Mouse (Mus musculus) spleen, postnatal 36 days (tissue): Measurements from ENCODE around the gene Syn3.

ENCODE experiments used
- DNase-seq, 2 experiments: peaks; one replicate each; pipeline ENCODE4 v3.0.0; 2022; ENCODE audit warnings: low spot score in 2 of 2, mixed read lengths in 1 of 2

Gene Syn3

DNA sequence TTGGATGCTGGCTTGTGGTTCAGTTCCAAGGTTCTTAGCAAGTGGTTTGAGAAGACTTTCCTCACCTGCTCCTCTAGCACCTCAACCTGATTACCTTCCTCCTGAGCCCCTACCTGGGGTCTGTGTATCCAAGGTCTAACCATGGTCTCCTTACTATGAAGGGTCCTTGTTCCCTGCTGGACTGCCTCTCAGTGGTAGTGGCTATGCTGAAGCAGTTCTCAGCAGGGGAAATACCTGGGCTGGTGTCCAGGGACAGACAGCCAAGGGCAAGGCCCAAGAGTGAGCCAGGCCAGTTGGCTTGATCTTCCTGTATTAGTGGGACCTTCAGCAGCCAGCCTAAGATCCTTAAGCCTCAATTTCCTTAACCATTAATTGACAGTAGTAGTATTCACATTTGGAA lies 294.8 kb downstream of the Syn3 start:
- no peak for DNase-seq

DNA sequence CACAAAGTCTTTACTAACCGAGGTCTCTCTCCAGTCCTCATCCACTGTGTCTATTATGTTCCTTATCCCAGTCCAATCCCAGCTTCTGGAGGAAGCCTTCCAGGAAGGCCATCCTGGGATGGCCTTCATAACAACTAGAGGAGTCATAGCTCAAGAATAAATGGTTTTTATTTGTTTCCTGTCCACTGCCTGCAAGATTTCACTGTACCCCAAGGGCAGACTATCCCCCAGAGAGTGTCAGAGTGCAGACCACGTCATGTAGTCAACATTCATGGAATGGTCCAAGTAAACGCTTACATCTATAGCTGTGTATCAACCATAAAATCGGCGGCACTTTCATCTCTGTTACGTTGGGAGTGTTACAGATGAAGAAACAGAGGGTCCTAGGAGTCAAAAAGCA lies 295.5 kb downstream of the Syn3 start:
- no peak for DNase-seq

DNA sequence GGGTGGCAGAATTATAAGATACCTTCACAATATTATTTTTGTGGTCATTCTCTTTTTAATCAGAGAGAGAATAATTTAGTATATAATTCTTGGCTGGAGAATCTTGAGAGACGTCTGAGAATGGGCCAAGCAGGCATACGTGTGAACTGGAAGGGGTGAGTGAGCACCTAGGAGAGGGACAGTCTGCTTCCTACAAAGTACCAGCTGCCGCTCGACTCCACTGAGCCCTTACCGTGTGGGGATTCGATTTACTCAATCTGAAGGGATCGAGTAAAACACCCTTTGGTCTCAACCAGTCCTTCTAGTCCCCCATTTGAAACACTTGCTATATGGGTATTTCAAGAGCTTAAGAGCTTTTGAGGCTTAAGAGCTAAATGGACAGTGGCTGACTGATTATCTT lies 296.9 kb downstream of the Syn3 start:
- DNase-seq, result no peak

DNA sequence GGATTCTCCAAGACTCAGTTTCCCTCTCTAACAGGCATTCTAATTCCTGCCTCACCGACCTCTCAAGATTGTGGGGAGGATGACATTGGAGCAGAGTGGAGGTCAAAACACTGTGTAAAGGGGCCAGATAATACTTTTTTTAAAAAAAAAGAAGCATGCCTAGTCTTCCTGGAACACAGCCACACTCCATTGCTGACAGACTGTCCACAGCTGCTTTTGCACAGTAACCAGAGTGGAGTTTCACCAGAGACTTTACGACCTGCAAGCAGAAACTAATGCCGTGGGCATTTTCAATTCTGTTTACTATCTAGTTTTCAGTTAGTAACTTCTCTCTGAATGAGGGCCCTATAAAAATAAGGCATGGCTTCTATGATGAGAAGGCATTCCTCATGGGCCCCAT lies 297.7 kb downstream of the Syn3 start:
- no peak for DNase-seq

DNA sequence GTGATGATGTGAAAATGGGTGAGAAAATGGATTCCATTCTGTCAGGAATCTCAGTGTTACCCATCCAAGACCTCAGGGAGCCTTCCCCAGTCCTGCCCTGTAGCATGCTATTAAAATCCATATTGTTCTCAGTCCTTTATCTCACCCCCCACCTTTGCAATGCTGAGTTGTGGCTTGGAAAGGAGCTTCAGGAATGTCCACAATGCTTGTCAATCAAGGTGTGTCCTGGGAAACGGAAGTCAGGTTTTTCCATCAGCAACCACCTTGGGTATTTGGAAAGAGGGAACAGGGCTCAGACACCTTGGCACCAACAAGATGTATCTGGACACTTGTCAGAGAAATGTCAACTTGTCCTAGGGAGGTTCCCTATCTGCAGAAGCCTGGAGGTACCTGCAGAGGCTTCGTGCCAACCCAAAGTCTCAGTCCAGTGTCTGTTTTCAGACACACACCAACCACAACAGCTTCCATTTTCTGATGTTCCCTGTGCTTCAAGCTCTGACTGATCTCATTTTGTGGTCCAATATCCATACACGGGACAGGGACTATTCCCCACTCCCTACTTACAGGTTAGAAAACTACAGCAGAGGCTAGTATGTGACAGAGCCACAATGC lies 302.2 kb downstream of the Syn3 start:
- no peak for DNase-seq

DNA sequence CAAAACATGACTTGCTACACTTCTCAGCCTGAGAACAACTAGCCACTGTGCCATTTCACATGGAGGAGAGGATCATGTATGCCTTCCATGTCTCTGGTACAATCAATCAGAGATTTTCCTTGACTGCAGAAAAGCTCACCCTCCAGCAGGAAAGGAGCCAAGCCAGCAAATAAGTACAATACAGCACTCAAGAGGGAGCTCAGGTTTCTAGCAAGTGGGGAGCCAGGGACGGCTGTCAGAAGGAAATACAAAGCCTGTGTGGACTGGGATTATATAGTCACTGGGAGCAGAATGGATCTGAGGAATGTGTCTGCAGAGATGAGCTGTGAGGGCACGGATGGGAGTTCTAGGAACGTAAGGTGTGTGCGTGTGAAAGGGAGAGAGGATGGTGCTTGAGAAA lies 304.0 kb downstream of the Syn3 start:
- DNase-seq, result no peak

DNA sequence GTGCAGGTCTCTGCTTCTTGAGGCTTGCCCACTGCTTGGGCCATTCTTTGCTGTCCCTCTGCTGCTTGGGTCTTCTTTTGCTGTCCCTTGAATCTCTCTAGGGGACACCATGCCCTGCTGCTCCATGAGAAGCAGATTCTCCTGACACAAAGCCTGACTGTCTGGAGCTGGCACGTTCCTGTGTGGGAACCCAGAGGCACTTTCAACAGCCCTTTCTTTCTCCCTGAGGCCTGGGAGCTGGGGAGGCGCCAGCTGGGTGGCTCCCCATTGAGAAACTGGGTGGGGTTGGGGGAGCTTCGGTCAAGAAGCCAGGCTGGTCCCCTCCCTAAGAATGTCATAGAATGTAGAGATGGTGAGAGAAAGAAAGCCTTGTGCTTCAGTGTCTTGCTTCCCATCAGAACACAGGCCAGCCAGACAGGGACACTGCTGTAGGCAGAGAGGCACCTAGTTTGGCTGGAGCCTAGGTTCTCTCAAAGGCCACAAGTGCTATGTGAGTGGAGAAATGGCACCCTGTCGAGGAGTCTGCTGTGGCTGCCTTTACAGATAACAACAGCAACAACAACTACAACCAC lies 304.7 kb downstream of the Syn3 start:
- DNase-seq, result no peak

DNA sequence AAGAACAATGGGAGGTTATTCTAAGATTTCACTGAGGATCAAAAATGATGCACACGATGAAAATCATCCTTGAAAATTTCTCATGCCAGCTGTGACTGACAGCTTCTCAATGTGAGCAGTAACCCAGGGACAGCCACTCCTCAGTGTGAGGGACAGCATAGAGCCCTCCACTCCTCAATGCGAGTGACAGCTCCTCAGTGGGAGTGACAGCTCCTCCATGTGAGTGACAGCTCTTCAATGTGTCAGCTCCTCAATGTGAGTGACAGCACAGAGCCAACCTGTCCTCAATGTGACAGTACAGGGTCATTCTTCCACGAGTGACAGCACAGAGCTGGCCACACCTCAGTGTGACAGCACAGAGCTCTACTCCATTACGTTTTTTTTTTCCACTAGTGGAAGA lies 310.1 kb downstream of the Syn3 start:
- DNase-seq, result no peak

DNA sequence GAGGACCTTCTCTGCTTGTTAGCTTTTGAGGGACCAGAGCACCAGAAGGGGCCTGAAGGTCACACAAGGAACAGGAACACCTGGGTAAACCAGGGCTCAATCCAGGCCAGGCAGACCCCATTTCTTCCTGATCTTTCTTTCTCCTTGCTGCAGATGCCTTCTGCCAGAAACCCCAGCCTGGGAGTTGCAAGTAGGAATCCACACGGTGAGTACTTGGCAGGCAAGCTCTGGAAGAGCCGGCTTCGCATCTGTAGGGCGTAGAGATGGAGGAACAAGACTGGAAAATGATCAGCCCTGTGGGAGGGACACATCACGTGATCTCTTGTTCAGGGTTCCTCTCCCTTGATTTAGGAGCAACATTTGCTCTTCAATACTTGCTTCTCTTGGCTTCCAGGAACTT lies 310.8 kb downstream of the Syn3 start:
- DNase-seq, result no peak

DNA sequence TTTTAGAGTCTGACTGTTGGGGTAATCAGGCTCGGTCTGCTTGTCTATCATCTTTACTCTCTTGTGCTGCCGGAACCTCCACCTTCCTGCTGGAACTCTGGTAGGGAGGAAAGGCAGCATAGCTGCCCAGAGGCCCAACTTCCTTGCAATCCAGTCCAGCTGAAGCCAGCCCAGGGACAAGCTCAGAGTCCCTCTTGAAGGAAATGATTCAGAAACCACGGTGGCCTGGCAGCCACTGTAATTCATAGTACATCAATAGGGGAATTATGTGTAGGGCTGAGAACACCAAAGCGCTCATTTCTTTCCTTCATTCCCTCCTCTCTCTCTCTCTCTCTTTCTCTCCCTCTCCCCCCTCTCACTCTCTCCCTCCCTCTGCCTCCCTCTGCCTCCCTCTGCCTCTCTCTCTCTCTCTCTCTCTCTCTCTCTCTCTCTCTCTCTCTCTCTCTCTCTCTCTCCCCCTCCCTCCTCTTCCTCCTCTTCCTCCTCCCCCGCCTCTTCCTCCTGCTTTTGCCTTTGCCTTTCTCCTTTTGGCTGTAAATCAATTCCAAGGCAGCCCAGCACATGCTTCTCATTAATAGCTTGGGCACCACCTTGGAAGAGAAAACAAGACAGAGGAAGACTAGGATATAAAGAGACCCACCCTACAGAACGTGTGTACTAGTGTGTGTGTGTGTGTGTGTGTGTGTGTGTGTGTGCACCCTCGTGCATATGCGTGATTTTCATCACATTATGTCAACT lies 315.4 kb downstream of the Syn3 start:
- no peak for DNase-seq

DNA sequence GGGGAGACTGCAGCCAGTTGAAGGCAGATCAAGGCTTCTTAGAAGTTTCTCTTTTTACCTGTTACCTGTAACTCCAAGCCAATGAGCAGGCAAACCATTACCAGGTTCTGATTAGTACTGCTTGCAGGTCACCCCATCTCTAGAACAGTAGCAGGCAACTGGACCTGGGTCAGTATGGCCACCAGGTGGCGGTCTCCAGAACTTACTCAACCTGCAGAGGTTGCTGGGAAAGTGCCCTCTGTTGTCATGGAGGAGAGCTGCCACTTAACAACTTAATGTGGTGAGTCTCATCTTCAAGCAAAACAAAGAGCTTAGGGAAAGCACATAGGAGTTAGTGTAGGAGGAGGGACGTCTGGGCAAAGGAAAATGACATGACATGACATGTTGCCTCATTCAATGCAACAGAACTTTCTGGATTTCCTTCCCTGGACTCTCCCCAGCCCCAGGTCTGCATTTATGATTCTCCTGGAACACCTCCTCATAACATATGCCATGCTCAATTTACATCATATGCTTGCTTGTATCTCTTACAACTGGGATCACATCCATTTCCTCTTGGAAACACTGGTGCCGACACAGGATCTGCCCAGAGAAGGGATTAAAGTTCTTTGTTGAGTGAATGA lies 316.4 kb downstream of the Syn3 start:
- peak in 1 of 2 experiments; percentile 8 for DNase-seq

DNA sequence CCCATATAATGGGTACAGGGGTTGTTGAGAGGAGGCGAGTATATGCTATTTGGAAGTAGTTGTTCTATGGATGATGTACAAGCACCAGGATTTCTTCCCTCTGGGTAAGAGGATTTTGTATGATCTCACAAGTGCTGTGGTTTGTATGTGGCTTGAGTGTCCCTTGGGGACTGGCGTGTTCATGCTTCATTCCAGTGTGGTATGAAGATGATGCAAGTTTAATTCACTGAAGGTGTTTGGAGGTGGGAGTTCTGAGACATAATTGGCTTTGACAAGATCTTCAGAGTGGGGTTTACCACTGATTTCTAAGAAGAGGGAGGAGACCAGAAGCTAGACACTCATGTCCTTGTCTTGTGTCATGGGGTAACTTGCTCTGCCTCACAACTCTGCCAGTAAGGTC lies 322.3 kb downstream of the Syn3 start:
- DNase-seq, result no peak

DNA sequence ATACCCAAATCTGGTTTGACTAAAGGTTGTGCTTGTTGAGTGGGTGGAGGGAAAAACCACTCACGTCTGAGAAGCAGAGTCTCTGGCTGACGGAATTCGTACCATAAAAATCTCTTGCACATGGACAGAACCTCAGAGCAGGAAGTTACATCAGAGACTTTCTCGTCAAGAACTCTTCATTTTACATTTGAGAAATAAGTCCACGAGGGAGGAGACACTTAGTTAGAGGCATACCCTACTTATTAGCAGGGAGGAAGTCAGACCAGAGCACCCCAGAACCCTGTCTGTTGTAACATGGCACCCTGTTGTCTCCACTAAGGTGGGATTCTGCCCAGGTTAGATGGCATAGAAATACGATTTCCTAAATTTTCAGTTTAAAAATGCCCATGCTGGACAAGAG lies 324.7 kb downstream of the Syn3 start:
- no peak for DNase-seq

DNA sequence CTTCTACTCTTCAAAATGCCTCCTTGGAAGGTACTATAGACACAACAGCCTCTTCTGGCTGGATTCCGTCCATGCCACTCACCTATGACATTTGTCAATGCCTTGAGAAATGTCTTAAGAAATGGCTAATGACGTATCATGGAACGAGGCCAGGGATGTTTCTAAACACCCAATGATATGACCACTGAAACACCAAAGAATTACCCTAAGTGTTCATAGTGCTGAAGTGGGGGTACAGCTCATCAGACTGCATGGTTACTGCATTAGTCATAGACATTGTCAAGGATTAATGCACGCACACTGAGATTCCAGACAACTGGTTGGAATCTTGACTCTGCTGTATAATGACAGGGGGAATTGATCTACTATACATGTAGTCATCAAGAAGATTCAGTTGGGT lies 325.4 kb downstream of the Syn3 start:
- no peak for DNase-seq

DNA sequence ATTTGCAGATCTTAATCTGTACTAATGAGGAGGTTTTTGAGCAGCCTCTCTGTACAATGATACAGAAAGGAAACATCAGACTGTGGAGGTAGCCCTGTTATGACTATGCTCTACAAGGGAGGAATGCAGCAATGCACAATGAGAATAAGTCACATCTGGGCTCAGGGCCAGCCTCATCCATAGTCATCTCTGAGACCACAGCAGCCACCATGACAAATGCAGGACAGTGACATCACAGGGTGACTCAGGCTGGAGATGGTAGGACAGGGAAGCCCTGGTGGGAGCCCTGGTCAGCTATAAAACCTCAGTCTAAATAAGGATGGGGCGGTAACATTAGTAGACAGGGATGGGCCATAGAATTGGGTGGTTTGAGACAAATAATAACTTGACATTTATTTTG lies 327.4 kb downstream of the Syn3 start:
- no peak for DNase-seq

DNA sequence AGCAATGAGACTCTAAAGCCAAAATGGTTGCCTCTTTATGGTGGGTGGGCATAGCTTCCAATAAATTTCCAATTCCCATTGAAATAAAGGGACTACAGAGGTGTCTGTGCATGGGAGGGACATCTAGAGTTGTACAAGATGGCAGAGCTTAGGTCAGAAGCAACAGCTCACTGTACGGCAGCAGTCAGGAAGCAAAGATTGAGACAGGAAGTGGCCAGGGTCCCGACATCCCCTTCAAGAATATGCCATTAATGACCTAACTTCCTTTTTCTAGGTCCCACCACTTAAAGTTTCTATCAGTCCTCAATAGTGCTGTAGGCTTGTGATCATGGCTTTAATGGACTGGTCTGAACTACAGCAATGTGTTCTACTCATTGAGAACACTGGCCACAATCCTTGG lies 330.6 kb downstream of the Syn3 start:
- no peak for DNase-seq

DNA sequence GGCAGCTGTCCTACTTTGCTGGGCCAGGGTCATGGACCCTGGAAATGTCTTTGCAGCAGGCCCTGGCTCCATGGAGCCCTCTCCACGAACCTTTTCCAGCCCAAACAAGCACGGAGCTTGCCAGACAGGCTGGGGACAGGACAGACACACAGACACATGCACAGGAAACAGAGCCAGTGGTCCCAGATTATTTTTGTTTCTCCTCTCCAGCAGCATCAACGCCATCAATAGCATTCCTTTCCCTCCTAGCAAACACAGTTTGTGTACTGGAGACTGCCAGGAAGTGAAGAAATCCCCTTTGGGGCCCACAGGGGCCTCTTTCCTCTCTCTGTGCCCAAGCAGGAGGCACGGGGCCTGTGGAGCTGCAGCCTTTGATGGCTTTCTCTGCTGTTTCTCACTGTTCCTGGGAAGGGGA lies 331.8 kb downstream of the Syn3 start:
- no peak for DNase-seq

DNA sequence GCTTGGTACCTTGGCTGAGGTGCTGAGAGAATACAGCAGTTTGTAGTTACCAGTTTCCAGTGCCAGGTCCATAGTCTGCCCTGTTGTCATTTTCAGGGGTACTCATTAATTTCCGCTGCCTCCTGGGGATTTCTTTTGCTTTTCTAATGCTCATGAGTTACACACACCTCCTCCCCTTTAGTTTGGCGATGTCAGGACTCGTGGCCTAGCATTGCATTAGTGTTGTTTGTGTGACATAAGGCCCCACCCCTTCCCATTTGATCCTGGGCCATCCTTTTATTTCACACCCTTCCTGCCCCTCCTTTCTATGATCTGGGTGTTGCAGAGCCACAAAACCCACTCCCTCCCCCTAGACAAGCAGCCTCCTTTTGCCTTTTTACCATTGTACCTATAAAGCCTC lies 334.6 kb downstream of the Syn3 start:
- DNase-seq, result no peak

DNA sequence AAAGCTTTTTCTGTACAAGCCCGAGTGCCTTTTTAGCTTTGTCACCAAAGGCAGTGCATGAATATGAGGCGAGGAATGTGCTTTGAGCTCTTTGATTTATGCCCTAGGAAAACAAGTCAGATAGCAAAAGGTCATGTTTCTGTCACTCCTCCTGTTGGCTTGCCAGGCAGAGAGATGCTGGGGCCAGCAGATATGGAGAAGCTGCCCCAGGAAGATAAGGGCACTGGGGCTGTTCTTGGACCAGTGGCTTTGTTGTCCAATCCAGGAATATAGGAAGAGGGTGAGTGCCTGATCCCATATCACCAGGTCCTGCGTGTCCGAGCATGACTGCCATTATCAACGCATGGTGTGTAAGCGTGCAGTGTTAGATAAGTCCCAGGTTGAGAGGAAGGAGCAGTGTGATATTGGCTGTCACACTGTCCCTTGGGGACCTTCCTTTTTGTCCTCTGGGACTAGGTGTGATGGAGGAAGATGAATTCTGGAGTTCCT lies 336.9 kb downstream of the Syn3 start:
- DNase-seq, result no peak

DNA sequence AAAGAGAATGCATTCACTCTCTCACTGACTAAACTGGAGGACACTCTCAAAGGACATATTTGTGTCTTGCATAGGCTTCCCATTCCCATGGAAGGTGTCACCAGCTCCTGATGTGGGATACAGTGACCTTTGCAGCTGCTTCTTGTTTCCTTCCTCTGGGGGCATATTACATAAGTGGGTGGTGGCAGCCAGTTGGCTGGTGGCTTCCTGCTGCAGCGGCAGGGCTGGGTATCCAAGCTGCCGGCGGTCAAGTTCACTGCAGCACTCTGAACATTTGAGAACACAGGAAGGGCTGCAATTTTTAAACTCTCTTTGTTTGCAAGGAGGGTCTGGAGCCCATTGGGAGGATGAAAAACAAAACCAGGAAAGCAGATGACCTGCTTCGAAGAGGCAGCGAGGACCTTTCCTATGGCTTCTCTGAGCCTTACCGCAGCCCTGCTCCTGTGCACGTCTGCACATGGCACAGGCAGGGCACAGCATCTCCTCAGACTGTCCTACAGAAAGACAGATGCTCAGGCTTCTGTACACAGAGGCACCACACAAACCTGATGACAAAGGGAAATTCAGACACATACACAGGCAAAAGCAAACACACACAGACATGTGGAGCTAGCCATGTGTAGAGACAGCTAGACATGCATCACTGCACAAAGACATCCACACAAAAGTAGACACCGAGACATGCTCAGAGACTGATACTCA lies 340.3 kb downstream of the Syn3 start:
- DNase-seq, result no peak

DNA sequence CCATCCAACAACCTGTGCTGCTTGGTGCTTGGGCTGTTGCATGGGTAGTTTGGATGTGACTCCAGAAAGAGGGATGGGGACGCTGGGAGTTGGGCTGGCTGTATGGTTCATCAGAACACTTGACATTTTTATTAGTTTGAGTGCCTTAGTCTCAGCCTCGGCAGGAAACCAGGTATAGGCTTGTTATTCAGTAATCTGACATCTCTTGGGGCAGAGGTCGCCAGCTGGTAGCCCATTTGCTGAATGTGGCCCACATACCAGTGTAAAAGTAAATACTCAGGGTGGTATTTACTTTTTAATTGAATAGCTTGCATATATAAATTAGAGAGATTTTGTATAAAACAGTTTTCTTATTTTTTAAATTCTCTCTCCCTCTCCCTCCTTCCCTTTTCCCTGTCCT lies 343.4 kb downstream of the Syn3 start:
- DNase-seq, result no peak

DNA sequence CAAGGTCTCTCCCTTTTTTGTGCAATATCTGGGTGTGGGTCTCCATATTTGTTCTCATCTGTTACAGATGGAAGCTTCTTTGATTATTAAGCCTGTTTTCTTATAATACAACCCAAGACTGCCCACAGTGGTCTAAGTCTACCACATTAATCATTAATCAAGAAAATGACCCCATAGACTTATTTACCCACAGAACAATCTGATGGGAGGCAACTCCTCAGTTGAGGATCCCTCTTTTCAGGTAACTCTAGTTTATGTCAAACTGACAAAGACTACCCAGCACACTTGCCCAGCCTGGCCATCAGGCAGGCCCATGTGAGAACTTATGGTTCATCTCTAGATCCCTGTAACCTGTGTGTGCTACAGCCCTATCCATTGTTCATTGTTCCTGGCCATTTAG lies 345.5 kb downstream of the Syn3 start:
- DNase-seq, result no peak
